Mouse (Mus musculus): ENCODE results near the gene 4930558C23Rik.

DNA sequence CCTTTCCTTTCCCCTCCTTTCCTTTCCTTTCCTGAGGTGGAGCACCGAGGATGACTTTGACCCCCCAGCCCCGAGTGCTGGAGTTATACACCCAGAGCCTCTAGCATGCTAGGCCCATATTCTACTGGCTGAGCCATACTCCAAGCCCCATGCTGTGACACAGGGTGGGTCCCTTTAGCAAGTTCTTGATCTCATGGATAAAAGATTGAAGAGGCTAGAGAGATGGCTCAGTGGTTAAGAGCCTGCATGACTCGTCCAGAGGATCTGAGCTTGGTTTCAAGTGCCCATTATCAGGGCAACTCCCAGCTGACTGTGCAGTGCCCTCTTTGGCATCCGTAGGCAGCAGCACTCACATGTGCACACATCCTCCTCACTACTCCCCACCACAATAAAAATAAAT lies 42.7 kb upstream of the 4930558C23Rik start:
- TF ChIP-seq CTCF (conservative IDR thresholded peaks at IDR 0.05 in 1 of 2, IDR thresholded peaks at IDR 0.05 in 1 of 2; ENCODE audit: low read depth in 2 of 2, low read length in 2 of 2) (no peak), TCF12 (IDR thresholded peaks at IDR 0.05; ENCODE audit: low read depth, low read length) (no peak), E2F4 (IDR thresholded peaks at IDR 0.05; ENCODE audit: insufficient replicate concordance, low read depth, low read length) (no peak), USF1 (IDR thresholded peaks at IDR 0.05; ENCODE audit: low read depth, low read length) (no peak), RAD21 (IDR thresholded peaks at IDR 0.05; ENCODE audit: low read depth, low read length) (no peak), EP300 (IDR thresholded peaks at IDR 0.05; ENCODE audit: low read length) (no peak), NELFE (IDR thresholded peaks at IDR 0.05; ENCODE audit: low read depth, low read length) (no peak), MAZ (IDR thresholded peaks at IDR 0.05; ENCODE audit: low read depth, low read length) (no peak), ZKSCAN1 (IDR thresholded peaks at IDR 0.05; ENCODE audit: borderline replicate concordance, low read depth, low read length) (no peak), MXI1 (IDR thresholded peaks at IDR 0.05; ENCODE audit: low read depth, low read length) (no peak), IRF4 (IDR thresholded peaks at IDR 0.05; ENCODE audit: low read depth, low read length) (no peak), JUND (conservative IDR thresholded peaks at IDR 0.05; ENCODE audit: low read depth, low read length) (no peak)
